Mouse (Mus musculus): ENCODE results near the gene Cenpb. TPM values are rescaled to one million over a fixed set of nuclear protein-coding genes. Genes with fewer than 3 reads are reported as not detected.
A peak's percentile ranks its signal among the peaks of the same experiment; 100 is the strongest.

Gene Cenpb
- total RNA-seq, 2 experiments from 2014 or later: 72.3 to 78.8 TPM

GRCm38 (mm10) chr2:131209969-131210792, 30.3 kb upstream of the Cenpb start:
- peak; percentile 94 to 96 for DNase-seq (ENCODE audit: low spot score in 2 of 2)
- peak; percentile 100 for TF ChIP-seq CTCF (conservative IDR thresholded peaks at IDR 0.05)
- H3K4me3 ChIP-seq: peak overlapping the region; percentile 71
- peak overlapping the region; percentile 100 for H3K27ac ChIP-seq

GRCm38 (mm10) chr2:131209125-131209795, 29.4 kb upstream of the Cenpb start:
- H3K4me3 ChIP-seq: peak overlapping the region; percentile 71
- no peak for TF ChIP-seq CTCF (conservative IDR thresholded peaks at IDR 0.05)
- peak overlapping the region; percentile 100 for H3K27ac ChIP-seq
- no peak for DNase-seq (ENCODE audit: low spot score in 2 of 2)

- no peak for DNase-seq (ENCODE audit: low spot score in 2 of 2)
- H3K27ac ChIP-seq: no peak overlapping the region
- no peak for TF ChIP-seq CTCF (conservative IDR thresholded peaks at IDR 0.05)
- H3K4me3 ChIP-seq: no peak overlapping the region
Measured at GRCm38 (mm10) chr2:131208356-131208755, 28.5 kb upstream of the Cenpb start.

GRCm38 (mm10) chr2:131206778-131207177, 26.9 kb upstream of the Cenpb start, which contains the start of gene Ap5s1:
Ap5s1 (plus strand) TSS chr2:131207078.
- no peak for TF ChIP-seq CTCF (conservative IDR thresholded peaks at IDR 0.05)
- no peak for DNase-seq (ENCODE audit: low spot score in 2 of 2)
- Histone ChIP-seq H3K27ac (peak within 1 kb of the TSS; percentile 90; the same call in 1 of the 2 replicates), H3K4me3 (no peak within 1 kb of the TSS)

GRCm38 (mm10) chr2:131205521-131206182, 25.8 kb upstream of the Cenpb start:
- Histone ChIP-seq H3K27ac (peak overlapping the region; percentile 90), H3K4me3 (no peak overlapping the region)
- DNase-seq (ENCODE audit: low spot score in 2 of 2): no peak
- TF ChIP-seq CTCF (conservative IDR thresholded peaks at IDR 0.05): no peak

GRCm38 (mm10) chr2:131204410-131204981, 24.6 kb upstream of the Cenpb start:
- no peak for TF ChIP-seq CTCF (conservative IDR thresholded peaks at IDR 0.05)
- DNase-seq (ENCODE audit: low spot score in 2 of 2): peak; percentile 81 to 86
- Histone ChIP-seq H3K4me3 (no peak overlapping the region), H3K27ac (peak overlapping the region; percentile 90)

- peak overlapping the region; percentile 90 for H3K27ac ChIP-seq
- no peak overlapping the region for H3K4me3 ChIP-seq
- DNase-seq (ENCODE audit: low spot score in 2 of 2): no peak
- TF ChIP-seq CTCF (conservative IDR thresholded peaks at IDR 0.05): no peak
Measured at GRCm38 (mm10) chr2:131203816-131204409, 24.0 kb upstream of the Cenpb start.

GRCm38 (mm10) chr2:131201262-131201661, 21.4 kb upstream of the Cenpb start:
- DNase-seq (ENCODE audit: low spot score in 2 of 2): no peak
- Histone ChIP-seq H3K4me3 (no peak overlapping the region), H3K27ac (no peak overlapping the region)
- no peak for TF ChIP-seq CTCF (conservative IDR thresholded peaks at IDR 0.05)

- no peak overlapping the region for H3K4me3 ChIP-seq
- no peak for DNase-seq (ENCODE audit: low spot score in 2 of 2)
- TF ChIP-seq CTCF (conservative IDR thresholded peaks at IDR 0.05): no peak
Measured at GRCm38 (mm10) chr2:131200710-131201109, 20.8 kb upstream of the Cenpb start.

GRCm38 (mm10) chr2:131196606-131197316, 16.9 kb upstream of the Cenpb start:
- Histone ChIP-seq H3K27ac (no peak overlapping the region), H3K4me3 (no peak overlapping the region)
- no peak for DNase-seq (ENCODE audit: low spot score in 2 of 2)
- TF ChIP-seq CTCF (conservative IDR thresholded peaks at IDR 0.05): no peak

More at GRCm38 (mm10) chr2:131200710-131201109, 20.8 kb upstream of the Cenpb start:
- H3K27ac ChIP-seq: no peak overlapping the region

- no peak for DNase-seq (ENCODE audit: low spot score in 2 of 2)
- no peak for TF ChIP-seq CTCF (conservative IDR thresholded peaks at IDR 0.05)
- Histone ChIP-seq H3K4me3 (no peak overlapping the region), H3K27ac (no peak overlapping the region)
Measured at GRCm38 (mm10) chr2:131191005-131191390, 11.1 kb upstream of the Cenpb start.

All from layer of hippocampus, adult 2 months (tissue).